Mouse (Mus musculus): ENCODE data around the gene Emc8. TPM values are rescaled to one million over a fixed set of nuclear protein-coding genes. Genes with fewer than 3 reads are reported as not detected.

Gene Emc8
- polyA plus RNA-seq, 1 experiment from 2014 or later = 164 TPM

DNA sequence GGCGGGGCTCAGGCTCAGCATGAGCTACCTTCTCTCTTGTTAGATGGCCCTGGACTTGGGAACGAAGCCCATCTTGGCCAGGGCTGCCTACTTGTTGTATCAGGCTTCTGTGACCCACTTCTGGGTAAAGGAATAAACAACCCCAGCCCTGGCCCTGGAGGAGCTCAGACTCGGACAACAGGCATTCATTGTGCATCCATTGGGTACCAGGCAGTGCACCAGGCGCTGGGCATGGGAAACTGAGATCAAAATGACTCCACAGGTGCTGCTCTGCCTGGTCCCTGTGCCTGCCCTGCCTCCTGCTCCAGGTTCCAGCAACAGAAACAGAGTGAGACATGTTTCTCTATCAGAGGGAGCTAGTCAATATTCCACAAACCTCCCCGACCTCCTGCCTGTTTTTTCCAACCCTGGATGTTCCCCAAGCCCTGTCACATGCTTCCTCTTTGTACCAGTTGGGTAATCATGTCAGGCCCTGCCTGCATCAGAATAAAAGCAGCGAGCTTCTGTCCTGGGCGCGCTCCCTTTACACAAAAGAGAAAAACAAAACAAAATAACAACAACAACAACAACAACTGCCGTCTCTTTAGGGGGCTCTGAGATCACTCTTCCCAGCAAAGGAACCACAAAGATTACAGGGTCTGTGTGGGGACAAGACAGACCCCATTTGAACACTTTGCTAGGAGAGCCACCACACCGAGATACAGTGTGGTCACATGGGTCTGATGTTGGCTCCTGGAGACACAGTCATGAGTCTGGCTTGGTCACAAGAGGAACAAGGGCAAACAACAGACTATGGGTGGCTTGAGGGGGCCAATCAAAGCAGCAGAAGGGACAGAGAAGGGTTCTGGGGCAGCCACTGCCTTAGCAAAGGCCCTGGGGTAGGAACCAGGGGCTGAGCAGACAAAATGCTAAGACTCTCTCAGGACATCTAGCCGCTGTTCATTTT, 48.9 kb downstream of the Emc8 start:
- H3K4me3 ChIP-seq = no peak overlapping the region
- H3K4me1 ChIP-seq = peaks cover 44% of the 10 kb centered on the region
- ATAC-seq (ENCODE audit: extremely low read depth, insufficient number of reproducible peaks, low FRiP score, low TSS enrichment) = no peak
- H3K36me3 ChIP-seq = no peaks in the 10 kb centered on the region
- no peaks in the 10 kb centered on the region for H3K27me3 ChIP-seq (replicated peaks)
- H3K27ac ChIP-seq (replicated peaks) = no peak overlapping the region
- no peak overlapping the region for H3K4me2 ChIP-seq
- WGBS = 73% methylated on average over 11 of the region's 11 CpGs
- H3K9ac ChIP-seq = peak overlapping the region; percentile 47
- H3K9me3 ChIP-seq = no peaks in the 10 kb centered on the region

- Histone ChIP-seq H3K4me1 (peaks cover 35% of the 10 kb centered on the region), H3K9ac (peak overlapping the region; percentile 21; the same call in 1 of the 2 replicates), H3K27me3 (replicated peaks) (0 out of 2 replicates have a peak, but pooled peaks cover 3% of the 10 kb centered on the region), H3K4me3 (no peak overlapping the region), H3K27ac (replicated peaks) (no peak overlapping the region), H3K36me3 (no peaks in the 10 kb centered on the region), H3K4me2 (no peak overlapping the region), H3K9me3 (no peaks in the 10 kb centered on the region)
- ATAC-seq (ENCODE audit: extremely low read depth, insufficient number of reproducible peaks, low FRiP score, low TSS enrichment) = no peak
- under 1% methylated on average over 6 of the region's 6 CpGs for WGBS
Measured at GRCm38 (mm10) chr8:120618110-120618509, 50.3 kb downstream of the Emc8 start.

DNA sequence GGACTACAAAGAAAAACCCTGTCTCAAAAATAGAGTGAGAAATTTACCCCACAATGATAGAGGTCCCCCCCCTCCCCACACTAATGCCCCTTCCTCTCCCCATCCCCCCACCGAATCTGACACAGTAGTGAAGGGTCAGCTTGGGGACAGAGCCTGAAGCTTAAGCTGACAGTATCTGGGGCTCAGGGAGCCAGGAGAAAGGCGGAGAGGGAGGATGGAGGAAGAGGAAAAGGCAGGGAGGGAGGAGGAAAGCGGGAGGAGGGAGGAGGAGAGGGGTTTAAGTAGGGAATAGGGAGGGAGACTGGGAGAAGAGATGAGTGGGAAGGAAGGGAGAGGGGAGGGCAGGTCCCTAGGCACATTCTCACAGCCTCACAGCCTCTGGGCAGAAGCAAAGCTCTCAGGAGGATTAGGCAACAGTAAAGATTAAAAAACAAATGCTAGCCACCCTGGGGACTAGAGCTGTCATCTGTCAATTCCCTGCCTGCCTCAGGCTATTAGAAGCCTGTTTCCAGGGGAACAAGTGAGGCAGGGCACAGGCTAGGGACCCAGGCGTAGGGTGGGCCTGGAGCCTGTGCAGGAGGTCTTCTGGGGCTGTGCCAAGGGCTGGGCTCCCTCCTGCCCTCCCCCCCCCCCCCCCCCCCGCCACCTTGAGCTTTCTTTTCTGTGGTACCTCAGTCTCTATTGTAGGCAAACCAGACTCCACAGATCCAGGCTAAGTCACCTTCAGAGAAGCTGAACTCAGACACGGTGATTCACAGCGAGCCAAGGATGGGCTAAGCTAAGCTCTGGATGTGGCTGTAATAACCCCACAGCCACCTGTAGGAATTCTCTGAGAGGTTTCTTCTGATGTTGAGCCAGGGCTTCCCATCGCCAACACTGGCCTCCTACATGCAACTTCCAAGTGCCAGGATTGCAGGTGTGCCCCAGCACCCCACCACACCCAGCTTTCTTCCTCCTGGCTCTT, 51.4 kb downstream of the Emc8 start:
- Histone ChIP-seq H3K9me3 (no peaks in the 10 kb centered on the region), H3K4me1 (peaks cover 31% of the 10 kb centered on the region), H3K4me2 (no peak overlapping the region), H3K36me3 (no peaks in the 10 kb centered on the region), H3K27ac (replicated peaks) (no peak overlapping the region; the same call in 1 of the 2 replicates), H3K27me3 (replicated peaks) (0 out of 2 replicates have a peak, but pooled peaks cover 3% of the 10 kb centered on the region), H3K9ac (peak overlapping the region; percentile 50), H3K4me3 (no peak overlapping the region)
- 40% methylated on average over 7 of the region's 8 CpGs for WGBS
- ATAC-seq (ENCODE audit: extremely low read depth, insufficient number of reproducible peaks, low FRiP score, low TSS enrichment) = no peak

DNA sequence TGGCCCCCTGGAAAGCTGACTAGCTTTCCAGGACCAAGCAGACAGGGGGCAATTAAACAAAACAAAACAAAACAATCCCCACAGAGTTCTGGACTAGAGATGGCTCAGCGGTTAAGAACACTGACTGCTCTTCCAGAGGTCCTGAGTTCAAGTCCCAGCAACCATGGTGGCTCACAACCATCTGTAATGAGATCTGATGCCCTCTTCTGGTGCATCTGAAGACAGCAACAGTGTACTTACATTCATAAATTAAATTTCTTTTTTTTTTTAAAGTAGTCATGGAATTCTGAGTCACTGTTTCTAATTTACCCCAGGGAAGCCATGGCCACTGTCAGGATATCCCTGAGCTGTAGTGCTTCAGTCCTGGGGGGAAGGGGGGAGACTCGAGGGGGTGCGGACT, 53.9 kb downstream of the Emc8 start:
- H3K9ac ChIP-seq = no peak overlapping the region
- H3K4me1 ChIP-seq = peaks cover 14% of the 10 kb centered on the region
- no peak overlapping the region for H3K4me2 ChIP-seq
- H3K27me3 ChIP-seq (replicated peaks) = peaks cover 7% of the 10 kb centered on the region; the same call in 1 of the 2 replicates
- H3K27ac ChIP-seq (replicated peaks) = no peak overlapping the region
- 78% methylated on average over 3 of the region's 3 CpGs for WGBS
- no peaks in the 10 kb centered on the region for H3K9me3 ChIP-seq
- ATAC-seq (ENCODE audit: extremely low read depth, insufficient number of reproducible peaks, low FRiP score, low TSS enrichment) = no peak
- H3K4me3 ChIP-seq = no peak overlapping the region
- no peaks in the 10 kb centered on the region for H3K36me3 ChIP-seq

DNA sequence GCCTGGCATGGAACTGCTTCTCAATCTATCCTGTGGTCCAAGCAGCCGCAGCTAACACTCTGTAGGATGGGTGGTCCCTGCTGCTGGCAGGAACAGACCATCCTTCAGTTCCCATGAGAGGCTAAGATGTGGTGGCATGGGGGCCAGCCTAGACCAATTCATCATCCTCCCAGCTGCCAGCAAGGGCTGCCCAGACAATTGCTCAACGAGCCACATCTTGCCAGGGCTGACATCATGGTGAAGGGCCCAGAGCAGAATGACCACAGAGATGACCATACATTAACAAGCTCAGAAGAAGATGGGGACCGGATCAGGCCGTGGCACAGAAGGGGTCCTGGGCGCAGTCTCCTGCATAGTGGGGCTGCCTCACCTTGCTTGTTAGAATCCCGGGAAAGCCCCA, 57.5 kb downstream of the Emc8 start:
- Histone ChIP-seq H3K27me3 (replicated peaks) (peaks cover 8% of the 10 kb centered on the region; the same call in 1 of the 2 replicates), H3K9me3 (no peaks in the 10 kb centered on the region), H3K4me1 (peaks cover 3% of the 10 kb centered on the region), H3K4me3 (no peak overlapping the region), H3K9ac (no peak overlapping the region), H3K4me2 (no peak overlapping the region), H3K36me3 (no peaks in the 10 kb centered on the region), H3K27ac (replicated peaks) (no peak overlapping the region)
- 79% methylated on average over 6 of the region's 6 CpGs for WGBS
- no peak for ATAC-seq (ENCODE audit: extremely low read depth, insufficient number of reproducible peaks, low FRiP score, low TSS enrichment)

DNA sequence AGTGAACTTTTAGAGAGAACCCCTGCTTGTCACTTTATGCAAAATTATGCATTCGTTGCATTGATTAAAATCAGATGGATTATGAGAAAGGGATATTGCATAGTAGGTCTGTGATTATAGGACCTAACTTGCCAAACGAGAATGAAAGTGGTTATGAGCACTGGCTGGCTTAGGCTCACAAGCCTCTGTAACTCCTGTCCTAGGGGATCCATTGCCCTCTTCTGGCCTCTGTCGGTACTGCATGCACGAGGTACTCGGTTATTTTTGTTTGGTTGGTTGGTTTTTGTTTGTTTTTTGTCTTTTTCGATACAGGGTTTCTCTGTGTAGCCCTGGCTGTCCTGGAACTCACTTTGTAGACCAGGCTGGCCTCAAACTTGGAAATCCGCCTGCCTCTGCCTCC, 60.5 kb downstream of the Emc8 start:
- peak overlapping the region; percentile 34 for H3K4me2 ChIP-seq

DNA sequence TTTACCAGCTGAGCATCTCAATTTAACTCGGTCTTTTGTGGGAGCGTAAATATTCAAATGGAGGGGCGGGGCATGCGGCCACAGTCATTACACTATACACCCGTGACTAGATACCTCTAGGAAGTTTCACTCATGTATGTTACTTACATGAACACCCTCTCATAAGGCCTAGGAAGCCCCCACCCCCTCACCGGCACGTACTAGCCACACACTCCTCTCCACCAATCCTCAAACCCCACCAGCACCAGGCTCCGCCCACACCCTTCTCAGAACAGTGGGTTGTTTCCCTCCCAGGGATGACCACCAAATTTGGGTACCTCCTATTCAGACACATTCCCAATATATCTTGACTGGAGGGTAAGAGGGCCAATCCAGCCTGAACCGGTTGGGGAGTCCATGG, 60.9 kb downstream of the Emc8 start:
- WGBS = 71% methylated on average over 9 of the region's 9 CpGs
- H3K4me2 ChIP-seq = peak overlapping the region; percentile 34; the same call in 1 of the 2 replicates
- no peak for ATAC-seq (ENCODE audit: extremely low read depth, insufficient number of reproducible peaks, low FRiP score, low TSS enrichment)
- H3K9ac ChIP-seq = no peak overlapping the region
- no peak overlapping the region for H3K27ac ChIP-seq (replicated peaks)
- H3K4me3 ChIP-seq = no peak overlapping the region
- peaks cover 5% of the 10 kb centered on the region; the same call in 1 of the 2 replicates for H3K27me3 ChIP-seq (replicated peaks)
- H3K4me1 ChIP-seq = peaks cover 3% of the 10 kb centered on the region; the same call in 1 of the 2 replicates
- H3K36me3 ChIP-seq = no peaks in the 10 kb centered on the region
- no peaks in the 10 kb centered on the region for H3K9me3 ChIP-seq

More for the DNA sequence above, 60.5 kb downstream of the Emc8 start:
- Histone ChIP-seq H3K9me3 (no peaks in the 10 kb centered on the region), H3K4me1 (peaks cover 3% of the 10 kb centered on the region; the same call in 1 of the 2 replicates), H3K27me3 (replicated peaks) (peaks cover 5% of the 10 kb centered on the region; the same call in 1 of the 2 replicates), H3K4me3 (no peak overlapping the region), H3K9ac (no peak overlapping the region), H3K27ac (replicated peaks) (no peak overlapping the region), H3K36me3 (no peaks in the 10 kb centered on the region)
- WGBS = 14% methylated on average over 7 of the region's 7 CpGs
- no peak for ATAC-seq (ENCODE audit: extremely low read depth, insufficient number of reproducible peaks, low FRiP score, low TSS enrichment)

Other genes starting within 250 kb of the Emc8 start
- gene Gins2, start 79.3 kb downstream of the Emc8 start, polyA plus RNA-seq (2015; fragmentation: Nextera tagmentation; extraction: Ambion mirVana) = 79.8 and 80.4 TPM in 2 replicates
- 3.3 and 3.6 TPM in 2 replicates for gene 1190005I06Rik, start 20.9 kb downstream of the Emc8 start, polyA plus RNA-seq (2015; fragmentation: Nextera tagmentation; extraction: Ambion mirVana)
- gene Gm27021, start 494 bp downstream of the Emc8 start, polyA plus RNA-seq (2015; fragmentation: Nextera tagmentation; extraction: Ambion mirVana) = 2.0 and 2.3 TPM in 2 replicates
- 1,738 and 2,034 TPM in 2 replicates for gene Cox4i1, start 351 bp downstream of the Emc8 start, polyA plus RNA-seq (2015; fragmentation: Nextera tagmentation; extraction: Ambion mirVana)
- 7.1 and 7.9 TPM in 2 replicates for gene Irf8, start 67.8 kb upstream of the Emc8 start, polyA plus RNA-seq (2015; fragmentation: Nextera tagmentation; extraction: Ambion mirVana)